Mouse (Mus musculus) mouse embryonic stem cell (cell line): ENCODE results near the gene Cfap70.

Source experiments
- in situ Hi-C, 2 experiments: fragments of 300-500 bp; cut with MboI; formaldehyde crosslinking; loops; 1 replicate in 1 of 2; 3 replicates in 1 of 2; pipeline ENCODE4 v1.14.3; 2019 to 2020; ENCODE audit warnings: low sequenced_read_pairs in 2 of 2, low pct_unique_long_range_greater_than_20kb in 1 of 2, mixed read lengths in 1 of 2; ENCODE audit not compliant: unreplicated experiment in 1 of 2

Gene Cfap70

DNA sequence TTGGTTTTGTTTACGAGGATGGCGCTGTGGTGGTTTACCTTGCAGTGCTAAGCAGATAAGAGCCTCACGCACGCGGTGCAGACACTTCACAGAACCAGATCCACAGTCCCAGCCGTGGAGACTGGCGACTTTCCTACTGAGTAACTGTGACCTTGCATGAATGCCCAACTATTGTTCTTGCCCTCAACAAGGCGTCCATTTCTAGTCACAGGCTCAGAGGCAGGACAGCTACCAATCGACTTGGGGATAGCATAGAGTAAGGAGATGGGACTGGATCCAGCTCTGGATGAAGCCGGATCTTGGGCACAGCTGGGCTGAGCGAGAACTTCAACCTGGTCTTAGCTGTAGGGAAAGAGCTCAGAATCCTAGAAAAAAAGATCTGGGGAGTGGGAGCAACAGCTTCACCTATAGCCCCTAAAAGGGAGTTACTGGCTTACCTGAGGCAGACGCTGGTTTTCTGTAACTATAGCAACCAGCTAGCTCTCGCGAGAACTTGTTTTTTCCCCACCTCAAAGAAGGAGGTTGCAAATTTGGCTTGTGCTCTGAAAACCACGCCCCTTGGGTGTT is at the start of gene Cfap70:
Gene Cfap70, minus strand, starts transcription at position 462 of the 567 bp plus-strand sequence.
- in situ Hi-C loops, result loop anchor here in 1 of 2 experiments (10.0 kb wide), 1 partner anchor 57 kb away; the partner anchor contains the start of gene Mrps16

DNA sequence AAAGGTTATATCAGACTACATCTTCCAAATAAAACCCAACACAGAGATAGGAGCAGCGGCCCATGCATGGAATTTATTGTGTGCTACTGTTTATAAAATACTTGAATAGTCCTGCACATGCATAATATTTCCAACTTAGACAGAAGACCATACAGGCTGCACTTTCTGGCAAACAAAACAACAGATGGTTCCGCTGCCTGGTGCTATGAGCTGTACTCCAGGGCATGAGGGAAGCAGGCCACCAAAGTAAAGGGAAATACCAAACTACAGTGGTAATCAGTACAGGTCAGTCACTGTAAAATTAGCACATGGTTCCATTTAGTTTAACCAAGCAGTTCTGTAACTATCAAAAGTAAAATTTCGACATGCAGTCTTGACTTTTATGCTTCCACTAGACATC is 48.0 kb upstream of the Cfap70 start:
- in situ Hi-C loops, result no loop called here

DNA sequence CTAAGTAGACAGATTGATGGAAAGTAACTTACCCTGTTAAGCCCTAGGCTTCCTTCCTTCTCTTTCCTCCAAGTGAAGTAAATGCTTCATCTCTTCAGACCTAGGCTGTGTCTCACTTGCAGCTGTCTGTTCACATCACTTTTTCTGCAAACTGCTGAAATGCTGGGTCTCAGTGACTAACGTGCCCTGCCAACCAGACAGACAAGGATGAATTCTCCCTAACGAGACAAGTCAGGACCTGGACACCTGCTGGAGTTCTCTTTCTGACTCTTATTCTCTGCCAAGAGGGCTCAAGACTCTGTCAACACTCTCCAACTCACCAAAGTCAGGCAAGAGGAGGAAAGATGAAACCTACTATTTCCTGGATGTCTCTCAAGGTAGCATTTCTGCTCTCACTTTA is 44.6 kb upstream of the Cfap70 start, which contains the start of gene Mss51:
Gene Mss51, minus strand, starts transcription at position 299 of the 400 bp plus-strand sequence.
- in situ Hi-C loops, result no loop called here

DNA sequence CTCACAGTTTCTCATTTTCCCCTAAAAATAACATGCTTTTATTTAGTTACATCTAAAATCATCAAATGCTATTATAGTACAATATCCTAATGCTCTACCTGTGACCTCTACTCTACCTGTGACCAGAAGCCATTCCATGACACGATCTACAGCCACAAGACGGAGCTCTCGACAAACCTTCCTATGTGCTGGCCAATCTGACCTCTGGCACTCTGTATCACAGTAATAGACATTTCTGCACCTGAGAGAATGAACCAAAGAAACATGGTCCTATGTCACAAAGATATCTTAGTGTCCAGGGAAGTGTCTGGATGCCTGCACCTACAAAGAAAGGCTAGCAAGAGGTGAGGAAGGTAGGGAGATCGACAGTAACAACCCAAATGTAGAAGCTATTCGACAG is 34.0 kb upstream of the Cfap70 start:
- in situ Hi-C loops, result no loop called here

DNA sequence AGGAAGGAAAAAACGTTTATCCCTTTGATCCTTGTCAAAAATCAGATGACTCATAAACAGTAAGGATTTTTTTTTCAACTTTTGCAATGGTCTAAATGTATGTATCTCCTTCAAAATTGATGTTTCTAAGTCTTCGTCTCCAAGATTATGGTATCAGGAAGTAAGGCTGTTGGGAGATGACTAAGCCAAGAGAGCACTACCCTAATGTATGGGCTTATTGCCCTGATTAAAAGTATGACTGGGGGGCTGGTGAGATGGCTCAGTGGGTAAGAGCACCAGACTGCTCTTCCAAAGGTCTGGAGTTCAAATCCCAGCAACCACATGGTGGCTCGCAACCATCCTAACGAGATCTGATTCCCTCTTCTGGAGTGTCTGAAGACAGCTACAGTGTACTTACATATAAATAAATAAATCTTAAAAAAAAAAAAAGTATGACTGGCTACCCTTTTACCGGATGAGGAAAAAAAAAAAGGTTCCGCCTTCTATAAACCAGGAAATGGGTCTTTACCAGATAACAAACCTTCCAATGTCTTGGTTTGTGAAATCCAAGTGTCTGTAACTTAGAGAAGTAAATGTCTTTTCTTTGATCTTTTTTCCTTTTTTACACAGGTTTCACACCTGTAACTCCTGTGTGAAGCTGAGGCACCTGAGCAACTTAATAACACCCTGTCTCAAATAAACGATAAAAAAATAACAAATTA is 30.2 kb upstream of the Cfap70 start:
- in situ Hi-C loops, result no loop called here

DNA sequence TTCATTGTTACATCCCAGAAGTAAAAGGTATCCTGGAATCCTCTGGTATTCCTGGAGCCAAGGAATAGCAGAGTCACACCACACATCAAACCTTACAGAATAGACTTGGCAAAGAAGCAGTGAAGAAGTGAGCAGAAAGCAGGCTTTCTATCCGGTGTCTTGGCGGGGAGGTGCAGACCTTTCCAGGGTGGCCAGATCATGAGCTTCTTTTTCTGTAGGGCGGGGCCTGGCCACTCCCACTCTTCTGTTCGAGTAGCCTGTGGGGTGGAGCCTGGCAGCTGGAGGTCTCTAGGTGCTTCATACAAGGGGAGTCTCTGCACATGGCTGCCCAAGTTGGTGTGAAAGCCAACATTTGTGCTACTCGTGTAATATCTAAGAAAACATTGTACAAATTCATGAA is 29.2 kb upstream of the Cfap70 start:
- in situ Hi-C loops, result no loop called here

DNA sequence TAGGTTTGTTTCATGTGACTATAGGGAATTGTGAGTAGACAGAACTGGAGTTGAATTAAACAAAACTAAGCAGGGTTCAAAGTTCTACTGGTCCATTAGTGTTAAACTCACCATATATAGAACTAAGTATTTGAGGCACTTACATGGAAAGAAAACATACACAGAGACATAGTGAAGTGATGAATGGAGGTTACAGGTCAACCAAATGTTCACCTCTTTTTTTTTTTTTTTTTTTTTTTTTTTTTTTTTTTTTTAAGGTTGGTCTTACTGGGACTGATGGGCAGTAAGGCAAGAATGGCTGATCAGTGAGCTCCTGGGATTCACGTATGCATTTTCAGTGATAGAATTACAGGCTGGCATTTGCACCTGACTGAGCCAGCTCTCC is 28.2 kb upstream of the Cfap70 start:
- in situ Hi-C loops, result no loop called here

DNA sequence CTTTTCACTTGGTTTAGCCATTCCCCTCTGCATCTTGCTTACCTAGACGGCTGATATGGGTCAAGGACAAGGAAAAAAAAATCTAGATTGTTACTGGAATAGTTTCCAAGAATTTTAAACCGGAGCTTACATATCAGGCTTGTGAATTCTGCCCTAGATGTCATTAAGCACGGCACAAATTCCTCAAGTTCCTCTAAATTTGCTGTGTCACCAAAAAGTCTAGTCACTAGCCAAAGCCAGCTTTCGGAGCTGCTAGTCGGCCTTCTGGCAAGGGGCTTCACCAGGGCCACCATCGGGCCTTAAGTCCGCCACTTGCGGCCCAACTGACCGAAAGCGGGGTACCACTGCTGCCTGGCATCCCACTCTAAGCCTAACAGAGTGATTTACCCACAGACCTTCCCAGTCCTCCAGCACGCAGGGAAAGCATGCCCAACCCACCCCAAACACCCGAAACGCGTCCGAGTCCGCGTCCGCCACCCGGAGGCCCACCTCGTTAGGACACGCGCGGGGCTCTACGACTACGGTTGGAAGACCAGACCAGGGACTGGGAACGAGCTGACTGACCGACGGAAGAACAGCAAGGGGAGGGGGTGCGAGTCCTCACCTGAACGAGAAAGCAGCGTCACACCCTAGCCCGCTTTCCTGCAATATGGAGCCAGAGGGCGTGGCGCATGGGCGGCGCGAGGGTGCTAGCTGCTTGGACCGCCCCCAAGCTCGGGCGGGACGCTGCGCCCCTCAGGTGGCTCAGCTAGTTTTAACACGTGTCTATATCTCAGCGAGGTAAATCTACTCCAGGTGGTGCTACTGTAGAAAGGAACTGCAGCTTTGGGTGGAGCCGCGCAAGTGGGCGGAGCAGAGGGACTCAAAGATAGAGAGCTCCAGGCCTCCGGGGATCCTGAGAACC is 27.5 kb upstream of the Cfap70 start, which contains the start of gene Anxa7:
Gene Anxa7, minus strand, starts transcription at position 843 of the 904 bp plus-strand sequence.
- in situ Hi-C loops, result no loop called here

DNA sequence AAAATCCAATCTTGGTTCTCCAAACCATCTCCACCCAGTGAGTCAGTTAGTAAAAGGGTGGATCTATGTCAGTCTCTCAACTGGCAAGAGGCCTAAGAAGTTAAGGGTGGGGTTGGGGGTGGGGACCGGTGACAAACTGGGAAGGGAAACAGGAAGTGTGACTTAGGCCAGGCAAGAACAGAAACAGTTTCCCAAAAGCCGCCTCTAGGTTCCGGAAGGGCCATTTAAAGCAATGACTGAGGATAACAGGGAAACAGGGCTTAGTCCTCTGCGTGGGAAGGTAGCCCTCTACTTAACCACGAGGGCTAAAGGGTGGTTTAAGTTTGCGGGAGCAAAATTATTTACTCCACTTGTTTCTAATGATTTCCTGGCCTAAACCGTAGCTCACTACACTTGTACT is 26.8 kb upstream of the Cfap70 start:
- in situ Hi-C loops, result no loop called here

DNA sequence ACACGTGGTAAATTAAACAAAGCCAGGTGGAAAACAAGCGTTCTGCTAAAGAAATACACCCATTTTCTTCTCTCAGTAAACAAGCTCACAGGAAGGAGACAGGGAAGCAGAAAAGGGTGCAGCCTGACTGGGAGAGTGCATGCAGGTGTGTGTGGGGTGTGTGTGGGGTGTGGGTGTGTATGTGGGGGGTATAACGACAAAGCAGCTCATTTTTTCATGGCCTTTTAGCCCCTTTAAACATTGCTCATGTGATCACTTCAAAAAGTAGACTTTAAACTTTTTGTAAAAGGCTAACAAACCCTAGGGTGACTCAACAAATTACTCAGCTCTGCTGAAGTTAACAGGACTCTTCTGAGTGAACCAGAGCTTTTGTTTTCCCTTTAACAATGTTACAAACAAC is 26.4 kb upstream of the Cfap70 start:
- in situ Hi-C loops, result no loop called here

DNA sequence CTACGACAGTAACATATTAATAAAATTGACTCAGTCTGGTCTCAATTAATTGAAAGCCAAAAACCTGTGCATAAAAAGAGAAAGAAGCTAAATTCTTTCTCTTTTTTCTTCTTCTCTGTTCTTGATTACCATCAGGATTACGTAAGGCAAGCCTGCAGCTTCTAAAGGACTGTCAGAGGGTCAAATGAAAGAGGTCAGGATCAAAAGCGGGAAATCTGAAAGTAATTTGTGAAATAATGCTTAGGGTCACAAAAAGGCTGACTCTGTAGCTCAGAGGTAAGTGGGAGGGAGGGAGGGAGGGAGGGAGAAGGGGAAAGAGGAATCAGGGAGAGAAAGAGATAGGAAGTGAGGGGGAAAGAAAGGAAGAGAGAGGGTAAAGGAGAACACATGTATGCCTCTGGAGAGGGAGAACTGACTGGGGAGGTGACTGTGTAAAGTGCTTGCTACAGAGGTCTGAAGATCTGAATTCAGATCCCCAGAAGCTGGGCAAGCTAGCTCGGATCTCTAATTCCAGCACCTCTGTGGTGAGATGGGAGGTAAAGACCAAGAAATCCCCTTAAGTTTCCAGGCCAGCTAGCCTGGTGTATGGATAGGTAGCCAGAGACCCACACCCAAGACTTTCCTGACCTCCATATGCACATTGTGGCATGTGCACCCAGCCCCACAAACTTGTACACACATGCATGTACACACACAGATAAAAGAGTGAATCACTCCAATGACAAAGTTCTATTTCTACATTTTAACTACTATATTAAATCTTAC is 25.4 kb upstream of the Cfap70 start:
- in situ Hi-C loops, result no loop called here

DNA sequence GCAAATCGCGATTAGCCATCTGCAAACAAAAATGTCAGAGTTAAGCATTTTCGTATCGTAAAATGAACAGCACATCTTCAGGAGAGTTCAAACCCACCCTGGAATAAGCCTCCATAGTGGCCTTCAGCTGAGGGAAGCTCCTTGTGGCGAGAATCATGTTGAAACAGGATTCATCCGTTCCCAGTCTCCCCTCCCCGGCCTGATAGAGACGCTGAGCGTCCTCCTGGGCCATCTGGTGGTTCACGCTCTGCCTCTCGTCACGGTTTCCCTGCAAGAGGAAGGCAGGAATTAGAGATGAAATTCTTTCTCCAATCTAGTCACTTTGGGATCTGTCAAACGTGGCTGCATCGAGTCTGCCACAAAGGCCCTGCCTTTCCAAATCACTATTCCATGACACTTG is 8.2 kb upstream of the Cfap70 start:
- in situ Hi-C loops, result no loop called here

DNA sequence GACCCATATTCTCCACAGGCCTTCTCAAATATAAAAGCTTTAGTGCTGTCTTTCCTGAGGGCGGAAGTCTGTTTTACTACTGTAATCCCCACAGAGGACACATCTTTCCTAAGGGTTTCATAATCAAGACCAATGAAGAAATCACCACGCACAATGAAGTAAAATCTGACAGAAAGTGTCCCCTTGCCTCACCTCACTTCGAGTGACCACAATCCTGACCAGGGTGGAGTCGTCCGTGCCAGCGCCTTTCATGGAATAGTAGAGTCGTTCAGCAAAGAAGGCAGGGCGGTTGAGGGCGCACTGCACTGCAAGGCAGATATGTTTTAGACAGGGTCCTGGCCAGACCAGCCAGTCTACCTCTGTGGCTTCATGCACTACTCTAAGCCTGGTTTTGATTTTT is 6.4 kb upstream of the Cfap70 start:
- in situ Hi-C loops, result loop anchor here in 1 of 2 experiments (10.0 kb wide), 1 partner anchor 64 kb away; the partner anchor contains the start of gene Mrps16

DNA sequence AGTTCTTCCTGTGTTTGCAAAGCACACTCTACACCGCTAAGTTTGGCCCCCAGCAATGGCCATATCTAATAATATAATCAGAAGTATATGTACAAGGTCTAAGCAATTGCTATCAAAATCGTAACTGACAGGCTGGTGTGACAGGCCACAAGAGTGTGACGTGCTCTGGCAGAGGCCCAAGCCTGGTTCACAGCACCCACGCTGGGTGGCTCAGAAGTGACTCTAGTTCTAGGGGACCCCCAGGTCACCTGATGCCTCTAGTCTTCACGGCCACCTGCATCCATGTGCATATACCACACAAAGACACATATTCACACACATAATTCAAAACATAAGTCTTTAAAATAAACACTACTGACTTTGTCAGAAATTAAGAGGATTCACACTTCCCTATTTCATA is 903 bp upstream of the Cfap70 start:
- in situ Hi-C loops, result loop anchor here in 1 of 2 experiments (10.0 kb wide), 1 partner anchor 58 kb away; the partner anchor contains the start of gene Mrps16

DNA sequence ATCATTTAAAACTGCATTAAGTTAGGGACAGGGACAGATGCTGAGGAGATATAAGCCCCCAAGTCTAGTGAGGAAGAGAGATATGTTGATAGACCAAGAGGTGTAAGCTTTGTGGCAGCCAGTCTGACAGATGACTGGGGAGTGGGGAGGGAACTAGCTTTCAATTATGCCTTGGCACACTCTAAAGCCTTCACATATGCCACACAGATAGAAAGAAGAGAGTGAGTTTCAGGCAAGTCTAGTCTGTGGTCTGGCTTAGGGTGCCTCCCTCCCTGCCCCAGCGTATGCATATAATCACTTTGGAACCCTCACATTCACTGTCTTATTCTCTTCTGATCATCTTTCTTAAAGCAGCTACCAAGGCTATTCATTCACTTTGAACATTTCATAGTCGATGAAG is 724 bp downstream of the Cfap70 start:
- in situ Hi-C loops, result loop anchor here in 1 of 2 experiments (10.0 kb wide), 1 partner anchor 57 kb away; the partner anchor contains the start of gene Mrps16

DNA sequence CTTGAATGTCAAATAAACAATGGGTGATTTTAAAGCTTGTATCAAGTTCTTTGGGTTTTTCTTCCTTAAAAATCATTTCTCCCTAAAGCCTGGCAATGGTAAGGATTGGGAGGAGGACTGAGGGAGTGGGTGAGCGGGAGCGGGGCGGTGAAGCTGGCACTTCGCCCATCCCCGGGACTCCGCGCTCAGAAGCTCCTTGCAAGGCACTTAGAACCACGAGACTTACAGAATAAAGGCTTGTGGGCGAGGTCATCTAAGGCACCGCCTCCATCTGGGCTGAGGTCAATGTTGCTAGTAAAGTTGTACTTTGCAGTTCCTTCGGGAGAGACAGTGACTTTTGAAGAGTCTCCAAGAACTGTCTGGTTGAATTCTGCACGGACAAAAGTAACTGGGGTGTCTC is 4.8 kb downstream of the Cfap70 start:
- in situ Hi-C loops, result no loop called here

DNA sequence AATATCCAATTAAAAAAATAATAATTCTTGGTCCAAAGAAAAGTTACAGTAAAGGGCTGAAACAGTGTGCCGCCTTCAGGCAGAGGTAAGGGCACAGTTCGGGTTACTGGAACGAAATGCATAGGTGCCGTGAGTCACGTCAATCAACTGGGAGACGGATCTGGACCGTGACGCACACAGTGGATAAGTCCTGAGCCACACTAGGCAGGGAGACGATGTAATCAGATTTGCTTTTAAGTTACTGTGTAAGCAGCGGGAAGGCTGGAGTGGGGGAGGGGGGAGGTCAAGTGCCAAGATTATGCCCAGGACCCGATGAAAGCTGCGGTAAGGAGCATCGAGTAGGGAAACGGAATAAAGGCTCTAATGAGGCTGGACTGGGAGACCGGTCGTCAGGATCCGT is 9.8 kb downstream of the Cfap70 start:
- in situ Hi-C loops, result no loop called here

DNA sequence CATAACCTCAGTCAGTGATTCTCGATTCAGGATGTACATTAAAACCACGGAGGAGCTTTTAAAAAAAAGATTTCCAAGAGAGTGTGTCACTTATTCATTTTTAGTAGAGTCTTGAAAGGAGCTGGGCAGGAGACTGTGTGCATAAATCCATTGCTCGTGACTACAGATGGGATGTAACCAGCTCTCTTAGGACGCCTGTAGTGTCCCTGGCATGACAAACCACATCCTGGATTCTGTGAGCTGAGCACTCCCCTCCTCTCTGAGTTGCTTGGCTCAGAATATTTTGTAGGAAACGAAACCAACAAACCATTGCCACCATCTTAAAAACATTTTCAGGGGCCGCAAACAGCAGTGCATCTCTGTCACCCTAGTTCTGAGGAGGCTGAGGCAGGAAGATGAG is 15.1 kb downstream of the Cfap70 start:
- in situ Hi-C loops, result no loop called here
